Mouse (Mus musculus) testis, postnatal 10 days (tissue): Measurements from ENCODE around the gene Phlda3.

ENCODE experiments used
- DNase-seq: peaks from one replicate; pipeline ENCODE4 v3.0.0; 2021; ENCODE audit warnings: low spot score

The Phlda3 gene

DNA sequence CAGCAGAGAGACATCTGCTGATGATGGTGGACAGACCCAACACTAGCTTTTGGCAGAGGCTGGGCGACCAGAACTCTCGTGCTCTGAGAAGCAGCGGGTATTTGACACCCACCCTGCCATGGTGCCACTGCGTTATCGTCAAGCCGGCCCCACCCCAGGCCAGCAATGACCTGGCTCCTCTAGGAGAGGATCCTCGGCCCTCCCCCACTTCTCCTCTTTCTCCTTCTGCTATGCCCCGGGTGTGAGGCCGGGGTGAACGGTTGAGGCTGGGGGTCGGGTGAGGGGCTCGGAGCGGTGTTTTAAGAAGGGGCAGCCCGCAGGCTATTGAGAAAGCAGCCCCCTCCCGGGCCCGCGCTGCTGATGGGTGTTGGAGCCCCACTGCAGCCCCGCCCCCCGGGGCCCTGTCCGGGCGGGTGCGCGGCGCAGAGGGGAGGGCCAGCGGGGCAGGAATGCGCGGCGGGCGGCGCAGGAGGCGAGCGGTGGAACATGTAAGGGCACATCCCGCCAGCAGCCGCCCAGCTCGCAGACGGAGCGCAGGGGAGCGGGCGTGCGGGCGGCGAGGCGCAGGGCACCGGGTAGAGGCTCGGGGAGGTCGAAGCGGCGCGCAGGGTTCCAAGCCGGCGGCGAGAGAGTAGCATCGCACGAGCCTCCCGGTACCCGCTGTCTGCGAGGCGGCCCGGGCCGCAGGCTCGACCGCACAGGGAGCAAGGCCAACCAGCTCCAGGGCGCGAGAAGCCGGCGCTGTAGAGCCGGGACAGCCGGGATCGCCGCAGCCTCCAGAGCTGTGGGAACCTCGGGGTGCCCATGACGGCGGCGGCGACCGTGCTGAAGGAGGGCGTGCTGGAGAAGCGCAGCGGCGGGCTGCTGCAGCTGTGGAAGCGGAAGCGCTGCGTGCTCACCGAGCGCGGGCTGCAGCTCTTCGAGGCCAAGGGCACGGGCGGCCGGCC lies at the start of gene Phlda3:
Gene Phlda3, plus strand, starts transcription at position 475 of the 947 bp plus-strand sequence.
- peak; percentile 89 for DNase-seq

DNA sequence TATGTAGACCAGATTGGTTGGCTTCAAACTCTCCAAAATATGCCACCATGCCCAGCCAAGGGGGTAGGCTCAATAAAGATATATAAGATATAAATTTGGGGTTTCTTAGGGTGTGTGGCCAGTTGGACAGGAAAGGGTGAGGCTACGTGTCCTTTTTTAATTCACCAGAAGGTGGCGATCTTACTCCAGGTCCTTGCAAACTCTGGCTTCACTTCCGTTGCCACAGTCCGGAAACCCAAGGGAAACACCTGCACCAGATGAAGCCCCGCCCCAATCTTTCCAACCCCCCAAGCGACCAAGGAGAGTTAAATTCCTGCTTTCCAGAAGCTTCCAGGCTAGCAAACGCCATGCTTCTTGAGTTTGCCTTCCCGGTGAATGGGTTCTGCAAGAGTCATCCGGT lies 46.4 kb upstream of the Phlda3 start:
- peak; percentile 75 for DNase-seq

DNA sequence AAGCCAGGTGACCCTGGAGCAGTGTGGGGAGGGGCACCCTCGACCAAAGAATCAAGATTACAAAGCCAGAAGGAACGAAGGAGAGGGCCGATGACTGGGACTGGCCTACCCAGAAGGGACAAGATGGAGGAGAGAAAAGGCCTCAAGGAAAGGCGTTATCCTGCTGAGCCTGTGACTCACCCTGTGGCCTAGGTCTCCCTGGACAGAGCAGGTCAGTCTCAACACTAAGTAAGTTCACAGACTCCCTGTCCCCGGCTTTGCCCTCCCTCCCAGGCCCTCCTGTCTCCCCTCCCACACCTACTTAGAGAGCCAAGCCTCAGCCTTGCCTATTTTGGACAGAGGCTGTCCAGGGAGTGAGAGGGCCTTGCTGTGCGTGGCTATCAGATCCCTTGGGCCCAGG lies 45.9 kb upstream of the Phlda3 start, which contains the start of gene Csrp1:
Gene Csrp1, plus strand, starts transcription at position 79 of the 400 bp plus-strand sequence.
- no peak for DNase-seq

DNA sequence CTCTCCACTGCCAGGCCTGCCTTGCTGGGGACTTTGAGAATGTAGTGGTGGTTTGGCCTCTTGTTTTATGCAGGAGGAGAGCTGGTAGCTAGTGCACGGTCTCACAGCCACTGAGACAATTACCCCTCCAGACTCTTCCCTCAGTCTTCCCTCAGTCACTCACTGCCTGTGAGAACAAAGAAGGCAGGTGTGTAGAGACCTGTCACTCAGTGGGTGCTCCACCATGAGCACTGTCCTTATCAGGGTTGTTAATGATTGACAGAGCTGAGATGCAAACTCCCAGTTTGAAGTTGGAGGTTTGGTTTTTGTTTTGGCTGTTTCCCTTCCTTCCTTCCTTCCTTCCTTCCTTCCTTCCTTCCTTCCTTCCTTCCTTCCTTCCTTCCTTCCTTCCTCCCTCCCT lies 42.9 kb upstream of the Phlda3 start:
- no peak for DNase-seq

DNA sequence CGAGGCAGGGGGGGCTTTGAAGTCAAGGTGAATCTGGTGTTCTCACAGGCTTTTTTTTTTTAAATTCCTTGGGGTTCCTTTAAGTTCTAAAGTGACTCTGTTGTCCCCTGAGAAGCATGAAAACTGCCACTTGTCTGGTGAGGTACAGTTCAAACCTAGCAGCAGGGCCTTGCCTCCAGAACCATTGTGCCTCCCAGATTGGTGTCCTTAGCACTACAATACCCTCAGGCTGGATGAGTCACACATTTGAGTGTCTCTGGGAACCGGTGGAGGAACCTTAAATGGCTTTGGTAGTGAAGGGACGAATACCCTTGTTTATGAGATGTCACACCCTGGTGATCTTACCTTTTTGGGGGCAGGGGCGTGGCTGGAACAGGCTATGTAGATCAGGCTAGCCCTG lies 41.8 kb upstream of the Phlda3 start:
- no peak for DNase-seq

DNA sequence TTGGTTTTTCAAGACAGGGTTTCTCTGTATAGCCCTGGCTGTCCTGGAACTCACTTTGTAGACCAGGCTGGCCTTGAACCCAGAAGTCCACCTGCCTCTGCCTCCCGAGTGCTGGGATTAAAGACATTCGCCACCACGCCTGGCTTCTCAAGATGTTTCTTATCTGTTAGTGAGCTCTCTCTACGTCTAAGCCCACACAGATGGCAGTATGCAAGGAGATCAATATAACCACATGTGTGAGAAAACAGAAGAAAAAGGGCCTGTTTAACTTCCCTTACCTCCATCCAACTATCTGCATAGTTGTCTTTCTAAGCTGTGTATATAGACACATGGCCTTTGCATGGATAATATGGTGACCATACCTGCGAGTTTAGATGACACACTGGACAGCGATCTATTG lies 40.6 kb upstream of the Phlda3 start:
- DNase-seq = no peak

- no peak for DNase-seq
Measured at GRCm38 (mm10) chr1:135725936-135726335, 40.0 kb upstream of the Phlda3 start.

GRCm38 (mm10) chr1:135728631-135729366 lies 37.1 kb upstream of the Phlda3 start:
- DNase-seq = peak; percentile 89

DNA sequence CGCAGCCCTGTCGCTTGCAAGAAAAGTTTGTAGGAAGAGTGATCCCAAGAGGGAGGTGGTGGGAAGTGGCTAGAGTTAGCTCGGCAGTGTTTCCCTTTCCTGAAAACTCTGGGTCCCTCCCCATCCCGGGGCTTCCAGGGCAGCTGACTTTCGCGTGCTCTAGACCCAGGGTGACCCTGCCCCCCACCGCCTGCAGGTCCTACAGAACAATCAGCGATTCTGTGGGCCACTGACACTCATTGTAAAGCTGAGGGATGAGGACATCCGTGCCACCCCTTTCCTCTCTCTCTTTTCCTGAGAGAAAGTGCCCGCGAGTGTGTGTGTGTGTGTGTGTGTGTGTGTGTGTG lies 36.6 kb upstream of the Phlda3 start:
- DNase-seq = no peak

GRCm38 (mm10) chr1:135729821-135730220 lies 36.1 kb upstream of the Phlda3 start:
- no peak for DNase-seq

- DNase-seq = no peak
Measured at GRCm38 (mm10) chr1:135730296-135730695, 35.6 kb upstream of the Phlda3 start.

DNA sequence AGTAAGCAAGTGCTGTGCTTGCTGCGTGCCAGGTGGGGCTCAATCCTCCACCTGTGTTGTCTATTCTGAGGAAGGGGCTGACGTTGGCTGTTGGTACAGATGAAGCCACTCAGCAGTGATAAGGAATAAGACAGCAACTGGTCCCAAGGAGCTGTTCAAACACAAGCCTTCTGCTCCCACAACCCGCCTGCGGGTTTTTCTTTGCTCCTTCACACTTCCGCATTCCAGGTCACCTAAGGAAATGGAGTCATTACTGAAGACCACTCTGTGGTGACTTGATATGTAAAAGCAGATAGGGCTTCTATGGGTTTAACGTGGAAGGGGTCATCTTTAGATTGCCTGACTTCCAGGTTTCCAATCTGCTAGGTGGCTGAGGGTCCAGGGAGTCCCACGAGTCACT lies 34.5 kb upstream of the Phlda3 start:
- no peak for DNase-seq

- DNase-seq = no peak
Measured at GRCm38 (mm10) chr1:135731897-135732684, 33.8 kb upstream of the Phlda3 start.

DNA sequence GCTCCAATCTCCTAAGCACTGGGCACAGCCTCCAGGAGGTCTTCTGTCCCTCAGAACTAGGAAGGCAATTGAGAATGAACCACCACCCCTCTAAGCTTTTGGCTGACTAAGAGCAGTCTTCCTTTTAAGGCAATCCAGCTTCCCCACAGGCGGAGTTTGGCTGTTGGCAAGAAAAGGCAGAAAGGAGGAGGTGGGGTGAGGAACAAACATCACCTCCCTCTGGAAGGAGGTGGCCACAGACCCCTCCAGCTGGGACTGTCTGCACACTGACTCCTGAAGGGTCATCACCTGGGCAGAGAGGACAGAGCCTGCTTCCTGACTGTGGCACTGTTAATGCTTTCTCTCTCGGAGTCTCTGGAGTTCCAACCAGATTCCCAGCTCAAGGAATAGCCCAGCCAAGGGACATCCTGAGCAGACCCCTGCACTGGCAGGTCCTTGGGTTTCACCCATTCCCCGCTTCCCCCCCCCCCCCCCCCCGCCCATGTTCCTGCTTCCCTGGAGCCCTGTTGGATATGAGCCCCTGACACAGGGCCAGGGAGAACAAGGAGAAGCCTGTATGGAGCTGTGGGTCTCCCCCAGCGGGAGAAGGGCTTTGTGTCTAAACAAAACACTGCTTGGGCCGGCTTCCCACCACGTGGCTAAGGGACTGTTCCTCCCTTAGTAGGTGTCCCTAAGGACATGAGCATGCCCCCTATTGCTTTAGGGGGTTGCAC lies 31.5 kb upstream of the Phlda3 start:
- DNase-seq = no peak

DNA sequence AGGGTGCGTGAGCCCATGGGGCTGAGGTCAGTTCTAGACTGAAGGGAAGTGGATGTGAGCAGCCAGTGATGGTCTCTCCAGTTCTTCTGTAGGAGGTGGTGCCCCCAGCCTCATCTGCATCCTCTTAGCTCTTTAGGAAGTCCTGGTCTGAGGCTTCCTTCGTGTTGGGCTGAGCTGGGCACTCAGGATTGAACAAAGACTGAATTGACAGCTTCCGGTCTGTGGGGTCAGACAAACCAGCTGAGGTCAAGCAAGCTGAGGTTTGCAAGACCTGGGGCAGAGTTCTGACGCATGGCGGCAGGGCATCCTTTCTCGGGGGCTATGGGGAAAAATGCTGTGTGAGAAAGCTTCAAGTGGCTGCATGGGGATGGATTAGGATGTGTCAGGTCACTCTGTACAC lies 30.5 kb upstream of the Phlda3 start:
- no peak for DNase-seq

DNA sequence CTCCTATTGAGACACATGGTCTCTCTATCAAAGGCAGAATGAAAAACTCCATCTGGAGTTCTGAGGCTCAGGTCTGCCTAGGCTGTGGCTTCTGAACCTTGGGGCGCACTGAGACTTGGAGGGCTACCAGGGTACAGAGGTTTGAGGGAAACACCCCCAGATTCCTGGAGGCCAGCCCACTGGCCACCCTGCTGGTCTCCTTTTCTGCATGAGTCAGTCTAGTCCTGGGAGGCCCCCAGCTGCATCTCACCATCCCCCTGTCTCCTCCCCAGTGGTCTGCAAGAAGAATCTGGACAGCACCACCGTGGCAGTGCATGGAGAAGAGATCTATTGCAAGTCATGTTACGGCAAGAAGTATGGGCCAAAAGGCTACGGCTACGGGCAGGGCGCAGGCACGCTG lies 20.9 kb upstream of the Phlda3 start:
- no peak for DNase-seq

DNA sequence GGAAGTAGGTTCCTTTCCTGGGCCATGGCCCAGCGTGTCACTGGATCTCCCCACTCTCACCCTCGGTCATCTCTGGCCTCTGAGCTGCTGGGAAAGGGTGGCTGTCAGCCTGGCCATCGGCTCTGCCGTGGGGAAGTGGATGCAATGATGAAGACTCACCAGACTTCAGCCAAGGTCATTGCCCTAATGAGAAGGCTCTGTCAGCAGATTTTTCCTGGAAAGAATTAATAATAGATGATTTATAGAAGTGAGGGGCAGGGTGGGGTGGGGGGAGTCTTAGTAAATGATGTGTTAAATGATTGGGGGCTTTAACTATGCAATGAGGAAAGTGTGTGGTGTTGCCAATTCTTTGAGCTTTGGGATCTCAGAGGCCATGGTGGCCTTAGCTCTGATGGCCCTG lies 19.7 kb upstream of the Phlda3 start:
- no peak for DNase-seq

DNA sequence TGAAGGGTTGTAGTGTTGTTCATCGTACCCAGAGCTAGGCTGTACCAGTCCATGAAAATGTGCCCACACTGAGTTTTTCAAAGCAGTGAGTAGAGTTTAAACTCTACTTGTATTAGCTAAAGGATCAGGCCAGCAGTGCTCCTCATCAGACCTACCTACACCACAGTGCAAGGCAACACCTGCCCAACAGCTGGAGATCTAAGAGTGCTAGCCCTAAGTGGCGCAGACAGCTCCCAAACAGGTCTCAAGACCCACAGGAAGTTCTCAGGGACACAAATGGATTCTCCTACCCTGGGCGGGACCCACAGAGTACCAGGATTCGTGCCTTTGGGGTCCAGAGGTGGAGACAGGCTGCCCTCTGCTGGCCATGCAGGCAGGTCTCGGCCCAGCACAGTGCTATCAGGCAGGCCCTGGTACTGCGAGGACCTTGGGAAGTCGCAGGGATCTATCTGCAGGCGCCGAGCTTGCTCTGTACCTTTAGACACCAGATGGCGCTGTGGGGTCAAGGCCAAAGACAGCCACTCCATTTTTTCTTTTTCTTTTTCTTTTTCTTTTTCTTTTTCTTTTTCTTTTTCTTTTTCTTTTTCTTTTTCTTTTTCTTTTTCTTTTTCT lies 13.1 kb upstream of the Phlda3 start:
- DNase-seq = peak; percentile 97

DNA sequence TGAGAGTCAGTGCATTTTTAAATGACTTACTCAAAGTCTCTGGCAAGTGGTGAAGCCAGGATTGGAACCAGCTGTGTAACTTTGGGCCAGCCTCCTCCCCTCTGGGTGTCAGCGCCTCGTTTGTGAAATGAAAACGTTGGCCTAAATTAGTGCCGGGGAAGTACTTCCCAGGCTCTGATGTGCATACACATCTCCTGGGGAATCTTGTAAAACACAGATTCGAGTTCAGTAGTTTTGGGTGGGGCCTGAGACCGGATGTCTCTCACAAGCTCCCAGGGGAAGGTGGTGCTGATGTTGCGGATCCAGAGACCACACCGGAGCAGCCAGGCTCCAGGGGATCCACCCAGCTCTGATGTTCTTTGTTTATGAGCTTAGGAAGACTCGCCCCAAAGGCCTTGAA lies 10.6 kb upstream of the Phlda3 start:
- DNase-seq = no peak

GRCm38 (mm10) chr1:135755913-135756312 lies 10.0 kb upstream of the Phlda3 start:
- no peak for DNase-seq

GRCm38 (mm10) chr1:135757287-135757686 lies 8.6 kb upstream of the Phlda3 start:
- no peak for DNase-seq
